Mouse (Mus musculus) MN1 (cell line): ENCODE measurements around the gene Pdzrn3.

ENCODE experiments used
- DNase-seq: peaks from one replicate; pipeline ENCODE4 v3.0.0-alpha.2; 2016; ENCODE audit warnings: low spot score

Pdzrn3 gene

DNA sequence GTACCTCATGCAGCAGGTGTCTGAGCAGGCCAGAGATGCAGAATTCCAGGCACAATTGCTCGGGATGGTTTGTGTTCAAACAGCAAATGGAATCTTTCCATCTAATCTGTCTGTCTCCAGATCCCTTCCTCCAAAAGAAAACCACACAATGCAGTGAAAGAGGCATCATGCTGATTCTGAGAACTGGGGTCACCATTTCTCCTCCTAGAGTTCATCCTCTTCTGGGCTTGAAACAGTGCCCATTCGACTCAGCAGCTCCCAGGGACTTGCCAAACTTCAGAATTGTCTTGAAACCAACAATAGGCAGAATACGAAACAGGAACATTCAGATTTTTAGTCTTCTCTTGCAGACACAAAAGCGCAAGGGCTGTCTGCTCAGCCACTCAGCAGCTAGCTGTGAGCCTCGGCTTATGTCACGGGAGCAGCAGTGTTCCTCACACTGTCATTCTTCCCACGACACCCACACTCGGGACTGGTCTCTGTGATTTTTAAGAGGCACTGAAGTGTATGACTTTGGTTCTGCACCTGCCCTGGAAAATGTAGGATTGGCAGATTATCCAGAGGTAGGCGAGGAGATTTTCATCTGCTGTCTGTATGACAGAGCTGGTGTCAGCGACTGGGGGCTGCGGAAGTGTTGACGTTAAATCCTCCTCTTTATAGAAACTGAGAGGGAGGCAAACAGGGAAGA lies 125.6 kb downstream of the Pdzrn3 start:
- DNase-seq, result no peak

DNA sequence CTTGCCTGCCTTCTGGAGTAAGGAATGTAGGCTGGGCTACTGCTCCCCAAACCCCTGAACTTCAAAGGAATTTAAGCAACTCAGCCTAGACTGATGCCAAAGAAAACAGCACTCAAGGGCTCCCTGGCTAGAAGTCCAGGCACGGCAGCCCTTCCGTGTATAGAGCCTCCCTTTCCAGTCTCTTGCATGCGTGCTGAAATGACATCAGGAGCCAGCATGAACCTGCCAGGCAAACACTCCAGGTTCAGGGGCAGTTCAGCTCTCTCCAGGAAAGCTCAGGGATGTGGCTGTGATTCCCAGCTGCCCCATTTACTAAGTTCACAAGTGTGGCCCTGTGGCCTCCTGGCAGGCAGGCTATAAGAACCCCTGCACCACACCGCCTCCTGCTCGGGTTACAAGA lies 126.5 kb downstream of the Pdzrn3 start:
- DNase-seq, result no peak

DNA sequence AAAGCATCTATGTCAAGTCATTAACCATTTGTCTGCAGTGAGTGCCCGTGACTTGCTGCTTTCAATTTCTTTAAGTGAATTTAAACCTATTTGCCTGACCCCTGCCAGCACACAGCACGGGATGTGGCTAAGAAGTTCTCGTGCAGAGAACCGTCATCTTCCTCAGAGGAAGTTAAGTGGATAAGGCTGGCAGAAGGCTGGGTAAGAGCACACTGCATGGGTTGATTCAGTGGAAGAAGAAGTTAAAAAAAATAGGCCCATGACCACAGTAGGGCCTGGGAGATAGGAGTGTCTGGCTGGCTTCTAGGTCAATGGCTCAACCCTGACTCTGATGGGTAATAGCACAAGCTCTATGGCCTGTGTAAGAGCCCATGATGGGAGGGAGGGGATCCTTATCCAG lies 131.6 kb downstream of the Pdzrn3 start:
- DNase-seq, result no peak

DNA sequence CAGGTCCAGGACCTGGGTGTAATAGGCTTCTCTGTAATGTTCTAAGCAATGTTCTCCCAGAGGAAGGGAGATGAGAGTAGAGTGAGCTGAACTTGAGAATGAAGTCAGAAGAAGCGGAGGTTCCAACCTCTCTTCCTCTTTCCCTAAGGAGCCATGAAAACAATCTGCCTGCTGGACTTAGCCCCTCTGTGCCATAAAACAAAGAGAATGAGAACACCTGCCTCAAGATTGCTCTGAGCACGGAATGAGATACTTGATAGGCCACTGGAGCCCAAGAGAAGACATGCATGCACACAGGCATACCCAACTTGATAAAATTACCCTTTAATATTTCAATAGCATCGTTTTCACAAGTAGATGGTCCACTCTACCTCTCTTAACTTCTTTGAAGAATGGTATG lies 133.3 kb downstream of the Pdzrn3 start:
- DNase-seq, result no peak

DNA sequence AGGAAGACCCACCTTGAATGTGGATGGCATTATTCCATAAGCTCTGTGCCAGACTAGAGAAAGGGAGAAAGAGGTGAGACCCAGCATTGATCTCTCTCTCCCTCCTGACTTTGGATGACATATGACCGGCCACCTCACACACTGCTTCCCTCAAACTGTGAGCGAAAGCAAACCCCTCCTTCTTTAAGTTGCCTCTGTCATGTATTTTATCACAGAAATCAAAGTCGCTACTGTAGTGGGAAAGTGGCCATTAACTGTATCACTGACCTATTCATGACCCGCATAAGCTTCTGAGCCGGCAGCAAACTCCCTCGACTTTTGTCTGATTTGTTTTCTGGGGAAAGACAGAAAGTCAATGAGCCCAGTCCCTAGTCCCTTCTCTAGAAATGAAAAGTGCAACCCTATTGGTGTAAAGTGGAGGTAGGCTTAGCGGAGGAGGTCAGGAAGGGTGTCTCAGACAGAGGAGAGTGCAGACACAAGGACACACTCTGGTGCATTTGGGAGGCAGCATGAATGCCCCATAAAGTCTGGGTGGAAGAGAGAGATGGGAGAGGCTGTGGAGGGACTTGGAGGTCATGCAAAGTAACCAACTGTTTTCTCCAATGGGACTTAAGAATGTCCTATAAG lies 134.4 kb downstream of the Pdzrn3 start:
- DNase-seq, result no peak

DNA sequence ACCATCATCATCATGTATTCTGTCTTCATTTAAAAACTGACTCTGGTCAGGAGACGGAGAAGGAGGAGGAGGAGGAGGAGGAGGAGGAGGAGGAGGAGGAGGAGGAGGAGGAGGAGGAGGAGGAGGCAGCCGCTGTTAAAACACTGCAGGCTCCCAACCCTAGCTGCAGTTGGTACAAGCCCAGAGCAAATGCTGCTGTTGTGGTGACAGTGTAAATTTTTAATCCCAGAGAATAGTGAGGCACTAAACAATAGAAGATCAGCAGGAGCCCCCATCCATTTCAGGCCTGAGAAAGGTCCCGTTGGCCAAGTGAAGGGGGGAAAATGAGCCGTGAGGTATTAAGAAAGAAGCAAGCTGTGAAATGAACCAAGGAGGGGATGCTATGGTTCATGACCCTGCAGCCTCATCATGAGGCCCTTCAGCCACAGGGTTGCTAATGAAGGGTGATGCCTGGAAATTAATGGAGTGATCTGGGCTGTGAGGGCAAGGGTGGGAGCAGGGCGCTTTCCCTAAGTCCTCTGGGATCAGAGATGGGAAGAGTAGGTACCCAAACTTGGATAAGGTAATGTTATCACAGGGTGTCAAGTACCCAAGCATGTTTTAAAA lies 141.0 kb downstream of the Pdzrn3 start:
- no peak for DNase-seq

DNA sequence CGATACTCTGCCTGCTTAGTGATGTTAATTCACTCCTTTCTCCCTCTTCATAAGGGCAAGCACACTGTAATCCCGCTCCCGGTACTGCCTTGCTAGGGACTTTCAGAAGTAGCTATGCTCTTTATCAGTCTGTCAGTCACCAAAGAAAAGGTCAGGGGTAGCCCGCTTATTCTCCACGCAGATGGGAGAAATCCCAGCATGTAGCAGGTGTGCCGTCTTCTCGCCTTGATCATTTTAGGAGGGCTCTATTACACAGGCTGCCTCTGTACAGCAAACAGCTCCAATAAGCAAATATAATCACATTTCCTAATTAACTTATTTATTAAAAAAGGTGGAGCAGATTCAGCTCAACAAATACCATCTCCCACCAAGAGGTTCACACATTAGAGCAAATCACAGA lies 141.5 kb downstream of the Pdzrn3 start:
- no peak for DNase-seq

DNA sequence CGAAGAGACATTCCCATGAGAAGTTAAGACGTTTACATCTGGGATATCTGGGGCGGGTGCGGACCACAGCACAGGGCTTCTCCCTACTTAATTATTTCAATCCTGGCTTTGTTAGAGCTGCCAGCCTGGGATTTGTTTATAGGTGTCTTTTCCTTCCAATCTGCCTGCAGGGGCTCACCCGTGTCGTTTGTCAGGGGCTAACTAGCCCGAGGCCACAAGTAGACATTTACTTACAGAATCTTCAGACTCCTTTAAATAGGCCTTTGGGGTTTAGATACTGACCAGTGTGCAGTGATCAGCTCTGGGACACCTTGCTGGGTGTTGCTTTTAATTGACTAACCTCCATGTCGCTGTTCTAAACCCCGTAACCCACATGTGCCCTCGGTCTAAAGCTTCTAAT lies 143.3 kb downstream of the Pdzrn3 start:
- DNase-seq, result no peak

DNA sequence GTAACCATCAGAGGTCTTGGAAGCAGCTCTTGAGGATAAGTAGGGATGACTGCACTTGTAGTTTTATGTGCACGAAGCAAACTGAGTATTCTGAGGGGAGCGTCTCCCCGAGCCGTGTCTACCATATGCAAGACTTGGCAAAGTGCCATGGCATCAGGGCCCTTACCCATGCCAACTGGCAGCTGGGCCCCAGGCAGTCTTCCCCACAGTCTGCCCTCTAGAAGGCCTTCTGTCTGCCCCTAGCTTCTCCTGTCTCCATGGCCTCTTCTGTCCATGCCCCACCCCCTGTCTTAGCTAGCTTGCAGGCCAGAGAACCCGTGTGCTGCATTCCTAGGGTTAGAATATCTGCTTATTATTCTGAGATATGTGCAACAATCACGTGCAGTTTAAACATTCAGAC lies 144.0 kb downstream of the Pdzrn3 start:
- no peak for DNase-seq

DNA sequence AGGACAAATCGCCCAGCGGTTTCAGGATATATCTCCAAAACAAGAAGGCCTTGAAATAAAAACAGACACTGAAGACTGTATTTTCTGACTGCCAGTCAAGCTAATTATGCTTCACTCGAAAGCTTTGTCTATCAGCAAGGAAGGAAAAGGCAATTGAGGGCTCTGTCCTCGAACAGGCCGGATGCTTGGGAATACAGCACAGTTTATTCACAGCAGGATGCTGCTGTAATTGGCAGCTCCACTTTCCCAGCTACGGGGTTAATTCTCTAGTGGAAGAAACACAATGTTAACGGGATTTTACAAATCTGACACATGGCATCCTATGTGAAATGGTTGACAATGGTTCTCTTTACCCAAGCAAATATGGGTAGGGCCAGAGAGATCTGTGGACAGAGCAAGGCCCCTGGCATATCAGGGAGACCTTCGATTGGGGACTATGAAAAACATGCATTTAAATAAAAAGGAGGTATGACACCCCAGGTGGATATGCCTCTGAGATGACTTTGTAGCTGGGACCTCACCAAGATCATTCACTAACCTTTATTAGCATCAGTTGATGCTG lies 150.3 kb downstream of the Pdzrn3 start:
- no peak for DNase-seq

DNA sequence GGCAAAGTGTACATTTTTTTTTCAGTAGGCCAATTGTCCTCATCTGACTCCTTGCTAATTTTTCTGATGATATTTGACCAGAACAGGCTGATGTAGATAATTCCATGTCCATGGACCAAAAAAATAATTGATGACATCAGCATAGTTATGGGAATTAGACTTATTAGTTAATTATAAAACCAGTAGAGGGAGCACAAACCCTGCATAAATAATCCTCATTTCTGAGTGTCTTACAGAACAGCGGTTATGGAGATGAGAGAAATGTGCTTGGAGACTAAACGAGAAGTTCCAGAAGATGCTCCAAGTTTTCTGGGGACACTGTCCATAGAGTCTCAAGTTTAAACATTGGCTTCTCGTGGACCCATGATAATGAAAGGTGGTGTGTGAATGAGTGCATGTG lies 157.4 kb downstream of the Pdzrn3 start:
- no peak for DNase-seq

DNA sequence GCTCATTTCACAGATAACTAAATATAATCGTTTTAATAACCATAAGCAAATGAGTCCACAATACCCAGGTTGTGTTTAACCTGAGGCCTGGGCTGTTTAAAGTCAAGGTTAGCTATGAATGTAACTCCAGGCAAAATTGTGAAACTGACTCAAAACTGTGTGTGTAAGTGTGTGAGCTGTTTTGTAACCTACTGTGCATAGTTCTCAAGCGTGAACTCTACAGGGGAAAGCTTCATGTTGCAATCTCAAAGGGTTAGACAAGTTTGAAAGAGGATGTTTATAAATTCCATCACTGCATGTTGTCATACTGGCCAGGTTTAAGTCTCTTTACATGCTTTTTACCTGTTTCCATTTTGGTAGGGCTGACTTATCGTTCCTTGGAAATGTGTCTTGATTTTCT lies 158.7 kb downstream of the Pdzrn3 start:
- no peak for DNase-seq

DNA sequence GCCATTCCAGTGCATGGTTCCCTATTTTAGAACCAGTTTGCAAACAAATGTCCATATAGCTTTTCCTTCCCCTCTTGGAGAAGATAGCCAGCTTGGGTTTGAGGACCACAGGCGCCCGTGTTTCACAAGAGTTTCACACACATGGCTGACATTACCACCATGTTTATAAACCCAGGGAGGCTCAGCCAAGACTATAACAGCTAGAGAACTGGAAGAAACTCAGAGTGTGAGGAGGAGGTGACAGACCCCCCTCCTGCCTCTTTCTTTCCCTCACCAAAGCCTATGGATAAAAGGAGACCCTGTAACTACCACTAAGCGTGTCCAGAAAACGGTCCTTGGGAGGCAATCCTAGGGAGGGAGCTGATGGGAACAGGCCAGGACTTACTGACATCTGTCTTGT lies 159.5 kb downstream of the Pdzrn3 start:
- no peak for DNase-seq

DNA sequence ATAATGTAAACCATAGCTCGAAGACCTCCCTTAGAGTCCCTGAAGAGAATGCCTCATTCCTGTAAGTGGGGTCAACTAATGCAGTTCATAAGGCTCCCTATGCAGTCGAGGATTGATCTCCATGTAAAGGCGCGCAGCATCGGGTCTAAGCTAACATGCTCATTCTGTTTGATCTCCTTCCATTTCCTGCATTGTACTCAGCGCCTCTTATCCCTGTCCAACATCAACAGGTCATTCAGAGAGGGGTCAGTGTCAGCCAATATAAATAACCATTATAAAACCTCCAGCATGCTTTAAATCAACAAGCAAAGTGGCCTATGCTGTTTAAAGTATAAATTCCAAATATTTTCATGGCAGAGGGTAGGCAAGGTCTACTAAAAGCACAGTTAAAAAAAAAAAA lies 159.9 kb downstream of the Pdzrn3 start:
- DNase-seq, result no peak

DNA sequence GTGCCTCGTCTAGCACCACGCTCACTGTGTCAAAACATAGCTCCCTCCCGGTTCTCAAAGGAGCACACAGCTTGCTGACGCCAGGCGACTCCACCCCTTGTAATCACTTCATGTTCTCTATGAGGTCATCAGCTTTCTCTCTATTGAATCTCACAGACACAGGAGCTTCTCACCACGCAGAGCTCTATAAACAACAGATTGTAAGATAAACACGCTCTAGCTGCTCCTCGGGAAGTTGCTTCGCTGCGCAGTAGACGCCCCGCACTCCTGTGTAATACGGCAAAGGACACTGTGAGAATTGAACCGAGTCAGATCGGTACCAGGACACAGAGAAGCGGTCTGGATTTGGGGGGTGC lies 162.3 kb downstream of the Pdzrn3 start:
- no peak for DNase-seq

DNA sequence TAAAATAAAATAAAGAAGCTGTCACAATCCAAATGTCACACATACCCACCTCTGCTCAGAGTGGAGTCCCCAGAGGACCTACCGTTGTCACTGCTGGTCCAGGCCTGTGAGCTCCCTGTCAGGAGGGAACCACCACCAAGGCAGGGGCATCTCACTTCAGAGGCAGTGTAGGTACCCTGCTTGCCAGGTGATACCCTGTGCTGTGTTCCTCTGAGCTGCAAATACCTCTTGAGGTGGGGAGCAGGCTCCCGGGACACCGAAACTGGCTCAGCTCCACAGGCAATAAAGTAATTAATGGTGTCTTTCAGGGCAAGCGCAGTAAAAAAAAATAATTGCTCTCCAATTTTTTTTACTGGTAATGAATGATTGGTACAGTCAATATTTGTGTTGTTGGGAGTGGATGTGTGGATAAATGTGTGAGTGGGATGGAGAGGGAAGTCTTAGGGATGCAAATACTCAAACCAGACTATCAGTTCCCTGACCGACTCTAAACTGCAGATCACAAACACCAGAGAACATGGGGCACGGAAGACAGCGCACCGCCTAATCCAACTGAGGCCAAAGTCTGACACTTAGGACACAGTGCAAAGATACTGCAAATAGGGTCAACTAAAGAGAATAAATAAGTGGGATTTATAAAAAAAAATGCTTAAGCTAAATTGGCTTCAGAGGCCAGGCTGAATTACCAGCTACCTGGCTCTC lies 162.8 kb downstream of the Pdzrn3 start:
- DNase-seq, result no peak

DNA sequence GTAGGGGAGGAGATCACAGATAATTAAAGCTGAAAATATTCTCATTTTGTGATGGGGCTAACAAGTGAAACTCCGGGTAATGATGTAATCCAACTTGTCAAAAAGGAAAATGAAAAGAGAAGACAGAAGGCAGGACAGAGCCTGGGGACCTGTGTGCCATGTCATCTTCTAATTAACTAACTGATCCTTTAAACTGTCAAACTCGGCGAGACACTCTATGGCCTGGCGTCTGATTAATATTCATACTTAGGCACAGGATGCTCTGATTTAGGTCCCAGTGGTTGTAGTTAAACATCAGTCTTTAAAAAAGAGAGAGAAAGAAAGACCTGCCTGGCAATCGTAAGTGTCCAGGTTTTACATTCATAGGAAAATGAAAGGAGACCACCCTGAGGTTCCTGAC lies 164.6 kb downstream of the Pdzrn3 start:
- no peak for DNase-seq

DNA sequence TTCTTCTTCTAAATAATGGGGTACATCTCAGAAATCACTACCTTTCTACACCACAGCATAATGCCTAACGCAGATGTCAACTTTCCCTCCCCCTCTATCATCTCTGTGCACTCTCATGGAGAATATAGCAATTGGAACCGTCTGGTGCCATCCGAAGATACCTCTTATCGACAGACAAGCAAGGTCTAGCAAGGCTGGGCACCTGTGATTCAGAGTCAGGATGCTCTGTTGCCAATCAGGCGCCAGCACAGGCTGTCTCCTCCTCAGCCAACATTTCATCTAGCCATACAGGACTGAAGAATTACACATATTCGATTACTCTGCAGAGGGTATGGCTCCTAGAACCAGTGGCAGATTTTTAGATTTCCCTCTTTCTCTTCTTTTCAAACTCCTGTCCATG lies 165.6 kb downstream of the Pdzrn3 start:
- DNase-seq, result no peak

DNA sequence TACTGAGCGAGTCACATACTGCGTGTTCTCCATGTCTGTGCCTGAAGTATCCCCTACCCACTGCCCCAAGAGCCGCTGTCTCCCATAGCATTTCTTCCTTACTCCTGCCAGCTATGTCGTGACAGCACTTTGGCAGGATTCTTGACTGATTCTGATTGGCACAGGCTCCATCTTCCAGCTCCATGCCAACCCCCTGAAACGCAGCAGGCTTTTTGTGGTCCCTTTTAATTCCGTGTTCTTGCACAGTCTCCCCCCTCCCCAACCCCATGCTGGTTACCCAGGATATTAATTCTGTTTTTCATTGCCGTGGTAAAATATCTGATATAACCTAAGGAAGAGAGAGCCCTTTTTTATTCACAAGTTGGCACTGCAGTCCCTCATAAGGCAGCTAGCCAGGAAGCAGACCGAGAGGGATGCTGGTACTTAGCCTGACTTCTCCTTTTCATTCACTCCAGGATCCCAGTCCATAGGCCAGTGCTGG lies 166.3 kb downstream of the Pdzrn3 start:
- no peak for DNase-seq

DNA sequence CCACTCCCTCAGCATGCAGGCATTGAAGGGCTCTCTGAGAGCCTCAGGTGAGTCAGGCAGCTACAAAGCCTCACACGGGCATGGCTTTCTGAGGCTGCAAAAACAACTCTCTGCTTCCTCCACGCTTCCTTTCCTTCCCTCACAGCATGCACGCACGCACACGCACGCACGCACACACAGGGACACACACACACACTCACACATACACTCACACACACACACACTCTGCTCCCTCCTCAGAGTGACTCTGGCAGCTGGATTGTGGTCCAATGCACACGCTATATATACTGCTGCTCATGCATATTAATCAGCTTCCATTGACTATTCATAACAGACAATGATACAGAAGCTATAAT lies 178.8 kb downstream of the Pdzrn3 start:
- no peak for DNase-seq

DNA sequence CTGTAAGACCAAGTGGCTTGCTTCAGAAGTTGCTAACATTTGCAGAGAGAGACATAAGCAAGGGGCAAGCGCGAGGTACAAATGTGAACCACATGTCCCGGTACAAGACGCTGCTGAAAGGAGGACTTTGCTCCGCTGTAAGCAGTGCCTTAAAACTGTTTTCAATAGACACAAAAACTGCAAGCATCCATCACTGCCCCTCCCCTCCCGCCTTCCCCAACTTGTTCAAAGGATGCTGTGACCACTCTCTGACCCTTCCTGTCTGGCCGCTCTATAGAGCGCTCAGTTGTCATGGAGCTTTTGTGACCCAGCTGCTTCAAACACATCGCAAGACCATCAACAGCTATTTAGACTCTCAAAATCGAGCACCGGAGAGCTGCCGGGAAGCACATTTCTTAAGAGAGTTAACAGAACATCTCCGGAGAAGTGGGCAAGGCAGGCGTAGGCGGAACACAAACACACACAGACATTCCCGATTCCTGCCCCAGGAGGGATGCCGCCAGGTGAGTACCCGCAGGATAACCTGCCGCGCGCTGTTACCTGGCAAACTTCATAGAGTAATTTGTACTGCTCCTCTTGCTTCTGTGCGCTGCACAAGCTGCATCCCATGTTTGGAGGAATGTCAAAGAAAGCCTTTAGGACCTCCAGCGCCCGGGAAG lies 179.3 kb downstream of the Pdzrn3 start:
- no peak for DNase-seq

DNA sequence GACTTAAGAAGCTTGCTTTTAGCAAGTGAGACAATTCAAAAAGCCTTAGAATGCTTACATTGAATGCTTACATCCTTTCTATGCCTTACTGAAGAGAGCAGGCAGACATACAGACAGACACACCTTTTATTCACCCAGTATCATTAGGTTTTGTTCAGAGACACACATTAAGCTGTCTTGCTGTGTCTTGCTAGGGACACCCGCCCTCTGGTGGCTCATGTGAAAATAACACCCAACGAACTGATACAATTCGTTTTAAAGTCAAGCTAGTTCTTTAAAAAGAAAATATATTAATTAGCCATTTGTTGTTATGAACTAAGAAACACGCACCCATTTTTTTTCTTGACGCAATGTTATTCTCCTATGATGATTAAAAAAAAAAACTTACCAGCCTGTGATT lies 180.1 kb downstream of the Pdzrn3 start:
- DNase-seq, result peak; percentile 32
